Mouse (Mus musculus): Measurements from ENCODE around the gene Gm20547.
"Not testable (repeated sequence)": the region's sequence is repeated elsewhere in the genome, so short reads cannot be mapped to it uniquely, and the experiment has no call there.

Gm20547 gene

DNA sequence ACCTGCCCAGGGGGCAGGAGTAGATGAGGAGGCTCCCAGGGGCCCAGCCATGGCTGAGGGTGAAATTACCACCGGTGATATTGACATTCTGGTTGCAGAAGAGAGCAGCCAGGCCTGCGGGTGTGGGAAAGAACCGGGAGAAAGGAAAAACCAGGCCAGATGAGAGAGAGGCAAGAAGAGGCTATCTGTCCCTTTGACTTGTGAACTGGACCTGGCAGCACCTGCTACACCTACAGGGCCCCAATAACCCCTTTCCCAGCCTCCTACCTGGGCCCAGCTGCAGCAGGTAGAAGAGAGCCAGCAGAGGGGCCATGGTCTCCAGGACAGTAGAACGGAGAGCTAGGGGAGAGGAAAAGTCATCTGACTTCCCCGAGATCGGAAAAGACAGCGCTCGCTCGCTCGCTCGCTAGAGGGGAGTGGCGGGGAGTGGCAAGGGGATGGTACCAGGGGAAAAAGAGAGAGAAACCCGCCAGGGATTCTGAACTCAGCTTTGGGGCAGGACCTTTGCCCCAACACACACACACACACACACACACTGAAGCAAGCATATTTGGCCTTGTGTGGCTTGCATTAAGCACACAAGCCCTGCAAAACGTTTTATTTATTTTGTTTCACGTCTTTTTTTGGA is at the start of gene Gm20547:
Gm20547 (minus strand) TSS at position 360 of the 628 bp plus-strand sequence.
- DNase-seq (ENCODE audit: extremely low read depth, low read depth): no peak

DNA sequence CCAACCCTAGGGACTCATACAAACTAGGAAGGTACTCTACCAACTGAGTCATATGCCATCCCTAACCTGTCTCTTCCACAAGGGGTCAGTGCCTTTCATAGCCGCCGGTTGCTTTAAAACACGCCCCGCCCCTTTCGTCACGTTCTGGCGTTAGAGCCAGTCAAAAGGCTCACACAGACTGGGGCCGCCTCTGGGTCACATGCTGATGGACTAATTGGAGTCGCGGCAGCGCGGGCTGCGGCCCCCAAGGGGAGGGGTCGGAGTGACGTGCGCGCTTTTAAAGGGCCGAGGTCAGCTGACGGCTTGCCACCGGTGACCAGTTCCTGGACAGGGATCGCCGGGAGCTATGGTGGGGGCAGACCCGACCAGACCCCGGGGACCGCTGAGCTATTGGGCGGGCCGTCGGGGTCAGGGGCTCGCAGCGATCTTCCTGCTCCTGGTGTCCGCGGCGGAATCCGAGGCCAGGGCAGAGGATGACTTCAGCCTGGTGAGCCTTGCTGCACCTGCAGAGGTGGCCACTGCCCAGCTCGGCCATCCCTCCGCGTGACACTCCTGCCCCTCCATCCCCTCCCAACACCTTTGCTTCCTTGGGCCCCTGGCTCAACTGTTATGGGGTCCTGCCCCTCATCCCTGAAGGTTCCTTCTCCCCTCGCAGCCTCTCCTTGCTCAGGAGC is 49.4 kb upstream of the Gm20547 start, which contains the start of gene Neu1:
Neu1 (plus strand) TSS at position 193 of the 674 bp plus-strand sequence.
- peak; percentile 95 for DNase-seq (ENCODE audit: extremely low read depth, low read depth)

DNA sequence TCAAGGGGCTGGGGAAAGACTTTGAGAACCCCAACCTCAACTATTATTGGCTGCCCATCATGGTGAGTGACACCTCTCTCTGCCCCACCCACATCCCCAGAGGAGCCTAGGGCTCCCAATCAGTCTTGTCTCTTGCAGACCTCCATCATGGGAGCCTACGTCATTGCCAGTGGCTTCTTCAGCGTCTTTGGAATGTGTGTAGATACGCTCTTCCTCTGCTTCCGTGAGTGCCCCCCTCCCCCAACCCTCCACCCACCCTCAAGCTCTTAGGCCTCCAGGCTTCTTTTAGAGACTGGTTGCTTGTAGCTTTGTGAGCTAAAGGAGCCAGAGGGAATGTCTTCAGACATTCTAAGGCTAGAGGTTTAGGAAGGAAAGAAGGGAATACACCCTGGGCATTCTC is 47.0 kb upstream of the Gm20547 start:
- no peak for DNase-seq (ENCODE audit: extremely low read depth, low read depth)

DNA sequence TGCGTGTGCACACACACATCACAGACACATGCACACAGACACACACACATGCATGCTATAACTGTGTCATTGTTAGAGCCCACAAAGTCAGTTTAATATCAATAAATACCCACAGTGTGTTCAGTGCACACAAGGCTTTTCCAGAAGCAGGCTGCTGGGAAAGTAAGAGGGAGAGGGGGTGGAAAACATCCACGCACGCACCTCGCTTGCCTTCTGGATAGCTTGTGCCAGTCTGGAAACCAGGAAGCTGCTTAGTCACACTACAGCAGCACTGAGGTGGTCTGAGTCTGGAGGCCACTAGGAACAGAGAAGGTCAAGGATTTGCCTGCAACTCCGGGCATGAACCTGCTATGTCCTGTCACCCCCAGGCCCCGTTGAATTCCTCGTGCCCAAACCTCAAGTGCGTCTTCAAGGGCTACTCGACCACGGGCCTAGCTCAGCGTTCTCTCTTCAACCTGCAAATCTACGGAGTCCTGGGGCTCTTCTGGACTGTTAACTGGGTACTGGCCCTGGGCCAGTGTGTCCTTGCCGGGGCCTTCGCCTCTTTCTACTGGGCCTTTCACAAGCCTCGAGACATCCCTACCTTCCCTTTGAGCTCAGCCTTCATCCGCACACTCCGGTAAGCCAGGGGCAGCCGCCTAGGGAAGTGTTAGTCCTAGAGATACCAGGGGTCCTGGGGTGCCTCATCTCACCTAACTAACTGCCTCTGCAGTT is 45.6 kb upstream of the Gm20547 start:
- DNase-seq (ENCODE audit: extremely low read depth, low read depth): no peak

DNA sequence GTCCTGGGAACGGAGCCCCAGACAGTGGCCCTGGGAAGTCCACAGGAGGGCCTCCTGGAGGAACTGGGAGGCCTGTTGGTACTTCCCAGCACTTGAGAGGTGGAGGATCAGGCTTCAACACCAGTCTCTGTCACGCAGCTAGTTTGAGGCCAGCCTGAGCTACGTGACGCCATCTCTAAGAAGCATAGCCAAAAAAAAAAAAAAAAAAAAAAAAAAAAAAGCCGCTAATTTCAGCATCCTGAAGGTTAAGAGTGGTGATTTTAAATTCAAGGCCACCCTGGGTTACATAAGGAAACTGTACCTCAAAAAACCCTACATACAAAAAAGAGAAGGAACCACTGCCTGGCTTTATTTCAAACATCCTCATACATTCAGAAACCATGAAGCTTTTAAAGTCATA is 42.4 kb upstream of the Gm20547 start:
- no peak for DNase-seq (ENCODE audit: extremely low read depth, low read depth)

DNA sequence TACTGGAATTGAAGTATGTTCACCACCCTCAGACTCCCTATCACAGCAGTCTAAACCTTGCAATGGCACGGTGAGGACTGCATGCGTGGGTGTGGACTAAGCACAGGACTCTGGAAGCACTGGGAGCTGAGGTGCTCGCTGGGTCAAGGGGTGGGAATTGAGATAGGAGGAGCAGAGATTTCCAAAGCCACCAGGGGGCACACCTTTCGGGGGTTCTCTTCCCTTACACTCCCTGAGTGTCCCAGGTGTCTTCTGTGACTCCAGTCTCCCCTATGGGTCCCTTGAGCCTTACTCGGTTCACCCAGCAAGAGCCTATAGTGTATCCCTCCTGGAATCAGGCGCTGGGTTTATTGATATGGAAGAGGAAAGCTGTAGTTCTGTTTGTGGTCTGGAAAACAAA is 41.1 kb upstream of the Gm20547 start:
- DNase-seq (ENCODE audit: extremely low read depth, low read depth): no peak

DNA sequence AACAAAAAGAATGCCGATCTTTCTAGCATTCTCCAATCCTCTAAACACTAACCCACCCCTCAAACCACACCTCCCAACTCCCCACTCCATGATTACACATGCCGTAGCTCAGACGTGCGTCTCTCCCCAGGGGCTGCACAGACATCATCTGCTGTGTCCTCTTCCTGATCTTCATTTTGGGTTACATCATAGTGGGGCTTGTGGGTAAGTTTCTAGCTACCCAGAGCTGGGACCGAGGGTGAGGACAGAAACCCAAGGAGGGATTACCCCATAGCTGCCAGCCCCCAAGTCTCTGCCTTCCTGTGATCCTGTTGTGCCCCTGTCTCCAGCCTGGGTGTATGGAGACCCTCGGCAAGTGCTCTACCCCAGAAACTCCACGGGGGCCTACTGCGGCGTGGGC is 35.3 kb upstream of the Gm20547 start:
- DNase-seq (ENCODE audit: extremely low read depth, low read depth): no peak

DNA sequence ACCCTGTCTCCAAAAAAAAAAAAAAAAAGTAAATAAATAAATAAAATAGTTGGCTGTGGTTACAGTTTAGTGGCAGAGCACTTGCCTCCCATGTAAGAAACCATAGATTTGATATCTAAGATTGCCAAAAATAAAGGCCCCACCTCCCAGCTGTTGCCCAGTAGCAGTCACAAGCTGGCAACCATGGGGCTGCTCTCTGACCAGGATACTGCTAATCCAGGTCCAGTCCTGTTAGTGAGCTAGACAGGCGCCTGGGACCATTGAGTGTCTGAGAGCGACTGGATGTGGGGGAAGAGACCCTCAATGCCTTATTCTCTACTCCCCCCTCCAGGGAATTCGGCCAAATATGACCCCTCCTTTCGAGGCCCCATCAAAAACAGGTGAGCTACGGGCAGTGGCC is 34.5 kb upstream of the Gm20547 start:
- no peak for DNase-seq (ENCODE audit: extremely low read depth, low read depth)

DNA sequence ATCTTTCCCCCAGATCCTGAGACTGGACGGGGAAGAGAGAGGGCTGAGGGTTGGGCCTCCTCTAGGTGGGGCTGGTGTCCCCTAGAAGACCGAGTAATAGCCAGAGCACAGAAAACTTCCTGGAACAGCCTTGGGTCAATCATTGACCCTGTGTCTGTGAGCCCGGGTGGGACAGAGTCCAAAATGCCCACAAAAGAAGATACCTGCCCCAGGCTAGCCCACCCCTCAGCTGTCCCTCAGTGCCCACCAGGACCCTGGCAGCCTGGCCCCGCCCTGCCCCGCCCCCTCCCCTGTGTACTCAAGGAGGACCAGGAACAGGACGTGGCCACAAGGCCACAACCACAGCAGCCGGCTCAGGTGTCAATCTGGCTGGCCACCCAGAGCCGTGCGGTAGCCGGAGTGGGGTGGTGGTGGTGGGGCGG is 33.6 kb upstream of the Gm20547 start:
- DNase-seq (ENCODE audit: extremely low read depth, low read depth): no peak

DNA sequence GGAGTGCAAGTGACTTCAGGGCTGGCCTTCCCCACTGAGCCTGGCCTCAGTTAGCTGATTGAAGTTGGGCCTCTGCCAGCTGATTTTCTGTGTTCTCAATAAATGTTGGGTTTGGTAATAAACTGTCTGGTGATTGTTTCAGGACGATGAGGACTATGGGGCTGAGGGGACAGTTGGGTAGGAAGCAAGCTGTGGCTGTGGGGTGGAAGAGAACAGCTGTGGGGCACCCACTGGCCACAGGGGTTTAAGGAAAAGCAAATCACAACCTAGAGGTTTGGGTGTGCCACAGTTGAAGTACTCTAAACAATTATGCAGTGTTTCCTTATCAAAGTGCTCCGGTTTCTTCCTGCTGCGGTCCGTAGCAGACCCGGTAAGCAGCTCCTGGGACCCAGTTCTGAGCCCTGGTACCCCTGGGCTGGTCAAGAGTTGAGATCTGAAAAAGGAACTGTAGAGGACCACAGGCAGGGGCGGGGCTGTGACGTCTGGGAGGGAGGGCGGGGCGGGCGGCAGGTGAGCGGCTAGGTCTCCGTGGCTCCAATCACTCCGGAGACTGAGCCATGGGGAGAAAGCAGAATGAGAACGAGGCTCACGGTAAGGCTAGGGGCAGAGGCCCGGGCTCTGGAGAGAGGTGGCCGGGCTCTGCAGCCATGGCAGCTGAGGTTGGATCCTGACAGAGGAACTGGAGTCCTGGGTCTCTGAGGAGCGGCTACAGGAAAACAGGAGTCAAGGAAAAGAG is 32.3 kb upstream of the Gm20547 start, which contains the start of gene Slc44a4:
Slc44a4 (plus strand) TSS at position 537 of the 736 bp plus-strand sequence.
- DNase-seq (ENCODE audit: extremely low read depth, low read depth): no peak

DNA sequence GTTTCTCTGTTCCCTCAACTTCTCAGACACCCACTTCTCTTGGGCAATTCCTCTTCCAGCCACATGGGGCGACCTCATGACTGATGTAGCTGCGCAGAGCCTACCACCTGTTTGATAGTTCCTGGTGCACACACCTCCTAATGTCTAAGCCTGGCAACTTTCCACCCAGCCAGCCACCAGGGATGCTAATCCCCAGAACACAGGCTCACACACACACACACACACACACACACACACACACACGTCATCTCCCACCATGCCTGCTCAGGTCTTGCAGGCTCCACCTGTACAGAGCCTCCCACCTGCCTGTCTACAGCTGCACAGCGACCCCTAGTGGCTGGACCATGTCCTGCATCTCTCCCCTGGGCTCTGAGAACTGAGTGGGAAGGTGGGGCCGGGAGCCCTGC is 30.1 kb upstream of the Gm20547 start:
- DNase-seq (ENCODE audit: extremely low read depth, low read depth): no peak

DNA sequence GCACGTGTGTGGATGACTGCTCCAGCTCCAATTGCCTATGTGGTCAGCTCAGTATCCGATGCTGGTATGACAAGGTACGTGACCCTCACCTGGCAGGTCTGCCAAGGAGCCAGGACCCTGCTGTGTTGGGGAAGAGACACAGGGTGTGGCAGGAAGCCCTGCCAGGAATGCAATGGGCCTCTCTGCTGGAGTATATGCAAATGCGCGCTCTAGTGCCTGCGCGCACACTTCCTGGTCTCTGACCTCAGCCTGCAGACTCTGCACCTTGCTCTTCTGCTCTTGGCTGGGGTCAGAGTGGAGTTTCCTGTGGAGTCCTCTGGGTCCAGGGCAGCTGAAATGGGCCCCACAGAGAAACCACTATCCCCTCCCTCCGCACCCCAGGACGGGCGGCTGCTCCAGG is 29.1 kb upstream of the Gm20547 start:
- no peak for DNase-seq (ENCODE audit: extremely low read depth, low read depth)

DNA sequence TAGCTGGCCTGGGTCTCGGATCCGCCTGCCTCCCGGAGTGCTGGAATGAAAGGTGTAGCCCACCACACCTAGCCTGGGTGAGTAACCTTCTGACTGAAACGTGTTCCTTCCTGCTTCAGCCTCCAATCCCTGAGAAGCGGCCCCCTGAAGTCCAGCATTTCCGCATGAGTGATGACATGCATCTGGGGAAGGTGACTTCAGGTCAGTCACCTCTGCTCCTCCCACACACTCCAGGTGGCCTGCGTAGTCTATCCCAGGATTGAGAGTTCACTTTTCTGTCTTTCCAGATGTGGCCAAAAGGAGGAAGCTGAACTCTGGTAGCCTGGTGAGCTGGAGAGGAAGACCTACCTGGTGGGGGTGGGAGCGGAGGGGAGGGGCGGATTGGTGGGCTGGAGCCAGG is 21.1 kb upstream of the Gm20547 start:
- DNase-seq (ENCODE audit: extremely low read depth, low read depth): no peak

DNA sequence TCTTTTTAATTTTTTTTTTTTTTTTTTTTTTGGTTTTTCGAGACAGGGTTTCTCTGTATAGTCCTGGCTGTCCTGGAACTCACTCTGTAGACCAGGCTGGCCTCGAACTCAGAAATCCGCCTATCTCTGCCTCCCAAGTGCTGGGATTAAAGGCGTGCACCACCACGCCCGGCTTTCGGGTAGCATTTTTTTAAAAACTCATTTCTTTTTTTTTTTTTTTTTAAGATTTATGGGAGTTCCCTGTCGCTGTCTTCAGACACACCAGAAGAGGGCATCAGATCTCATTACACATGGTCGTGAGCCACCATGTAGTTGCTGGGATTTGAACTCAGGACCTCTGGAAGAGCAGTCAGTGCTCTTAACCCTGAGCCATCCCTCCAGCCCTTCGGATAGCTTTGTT is 20.1 kb upstream of the Gm20547 start:
- DNase-seq (ENCODE audit: extremely low read depth, low read depth): not testable (repeated sequence)

DNA sequence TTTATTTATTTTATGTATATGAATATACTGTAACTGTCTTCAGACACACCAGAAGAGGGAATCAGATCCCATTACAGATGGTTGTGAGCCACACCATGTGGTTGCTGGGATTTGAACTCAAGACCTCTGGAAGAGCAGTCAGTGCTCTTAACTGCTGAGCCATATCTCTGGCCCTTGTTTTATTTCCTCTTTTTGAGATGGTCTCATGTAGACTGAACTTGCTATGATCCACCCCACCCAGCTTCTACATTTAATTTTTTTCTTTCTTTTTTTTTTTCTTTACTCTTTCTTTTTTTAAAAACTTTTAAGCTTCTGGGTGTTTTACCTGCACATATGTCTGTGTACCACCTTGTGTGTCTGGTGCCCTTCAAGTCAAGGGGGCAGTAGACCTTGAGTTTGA is 19.0 kb upstream of the Gm20547 start:
- DNase-seq (ENCODE audit: extremely low read depth, low read depth): not testable (repeated sequence)

DNA sequence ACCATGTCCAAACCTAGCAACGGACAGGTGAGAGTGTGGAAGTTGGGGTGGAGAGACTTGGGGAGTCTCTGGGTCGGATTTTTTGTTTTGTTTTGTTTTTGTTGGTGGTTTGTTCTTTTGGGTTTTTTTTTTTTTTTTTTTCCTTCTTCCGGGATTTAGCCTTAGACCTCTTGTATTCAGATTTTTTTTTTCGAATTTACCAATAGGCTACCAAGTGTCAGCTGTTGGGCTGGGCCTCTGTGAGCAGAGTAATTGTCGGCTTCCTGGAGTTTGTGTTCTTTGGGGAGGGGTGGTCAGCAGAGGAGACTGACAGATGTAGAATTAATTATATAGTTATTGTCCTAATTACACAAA is 18.0 kb upstream of the Gm20547 start:
- no peak for DNase-seq (ENCODE audit: extremely low read depth, low read depth)

DNA sequence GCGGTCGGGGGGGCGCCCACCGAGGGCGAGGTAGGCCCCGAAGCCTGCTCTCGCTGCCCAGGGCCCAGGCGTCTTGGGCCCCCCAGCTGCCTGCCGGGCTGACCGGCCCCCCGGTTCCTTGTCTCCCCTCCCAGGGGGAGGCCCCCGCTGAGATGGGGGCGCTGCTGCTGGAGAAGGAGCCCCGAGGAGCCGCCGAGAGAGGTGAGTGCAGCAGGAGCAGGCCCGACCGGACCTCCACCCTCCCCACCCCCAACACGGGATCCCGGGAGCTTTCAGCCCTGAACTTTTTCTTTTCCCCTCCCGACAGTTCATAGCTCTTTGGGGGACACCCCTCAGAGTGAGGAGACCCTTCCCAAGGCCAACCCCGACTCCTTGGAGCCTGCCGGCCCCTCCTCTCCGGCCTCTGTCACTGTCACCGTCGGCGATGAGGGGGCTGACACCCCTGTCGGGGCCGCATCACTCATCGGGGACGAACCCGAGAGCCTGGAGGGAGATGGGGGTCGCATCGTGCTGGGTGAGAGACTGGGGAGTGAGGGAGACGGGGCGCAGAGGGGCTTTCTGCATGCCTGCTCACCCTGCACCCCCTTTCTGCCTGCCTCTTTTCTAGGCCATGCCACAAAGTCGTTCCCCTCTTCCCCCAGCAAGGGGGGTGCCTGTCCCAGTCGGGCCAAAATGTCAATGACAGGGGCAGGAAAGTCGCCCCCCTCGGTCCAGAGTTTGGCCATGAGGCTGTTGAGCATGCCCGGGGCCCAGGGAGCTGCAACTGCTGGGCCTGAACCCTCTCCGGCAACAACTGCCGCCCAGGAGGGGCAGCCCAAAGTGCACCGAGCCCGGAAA is 17.4 kb upstream of the Gm20547 start:
- DNase-seq (ENCODE audit: extremely low read depth, low read depth): no peak

DNA sequence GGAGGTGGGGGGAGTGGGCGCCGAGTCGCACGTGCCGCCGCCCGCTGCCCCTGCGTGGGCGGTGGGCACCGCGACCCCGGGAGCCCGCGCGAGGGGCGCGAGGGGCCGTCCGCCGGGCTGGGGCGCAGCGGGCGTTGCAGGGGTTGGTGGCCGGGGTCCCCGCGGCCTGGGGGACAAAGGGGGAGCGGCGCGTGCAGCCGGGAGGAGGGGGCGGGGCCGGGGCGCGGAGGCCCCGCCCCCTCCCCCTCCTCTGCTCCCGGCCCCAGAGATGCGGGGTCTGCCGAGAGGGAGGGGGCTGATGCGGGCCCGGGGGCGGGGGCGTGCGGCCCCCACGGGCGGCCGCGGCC is 16.8 kb upstream of the Gm20547 start:
- no peak for DNase-seq (ENCODE audit: extremely low read depth, low read depth)

DNA sequence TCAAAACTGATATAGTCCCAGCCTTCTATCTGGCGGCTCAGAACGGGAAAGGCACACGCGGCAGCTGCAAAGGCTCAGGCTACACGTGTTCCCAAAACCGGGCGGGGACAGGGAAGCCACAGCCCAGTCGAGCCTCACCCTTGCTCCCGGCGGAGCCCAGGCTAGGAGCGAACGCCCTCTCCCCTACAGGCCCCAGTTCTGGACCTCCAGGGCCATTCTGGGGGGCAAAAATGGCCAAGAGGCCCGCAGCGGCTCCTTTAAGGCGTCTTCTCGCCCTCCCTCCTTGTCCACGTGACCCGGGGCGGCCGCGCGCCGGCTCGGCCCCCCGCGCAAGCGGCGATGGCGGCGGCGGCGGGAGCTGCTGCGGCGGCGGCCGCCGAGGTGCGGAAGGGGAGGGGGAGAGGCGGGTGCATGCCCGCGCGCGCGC is 16.3 kb upstream of the Gm20547 start, which contains the start of the genes C2 and Ehmt2:
C2 (minus strand) TSS at position 106 of the 427 bp plus-strand sequence.
Ehmt2 (plus strand) TSS at position 310 of the 427 bp plus-strand sequence.
- DNase-seq (ENCODE audit: extremely low read depth, low read depth): peak; percentile 56

DNA sequence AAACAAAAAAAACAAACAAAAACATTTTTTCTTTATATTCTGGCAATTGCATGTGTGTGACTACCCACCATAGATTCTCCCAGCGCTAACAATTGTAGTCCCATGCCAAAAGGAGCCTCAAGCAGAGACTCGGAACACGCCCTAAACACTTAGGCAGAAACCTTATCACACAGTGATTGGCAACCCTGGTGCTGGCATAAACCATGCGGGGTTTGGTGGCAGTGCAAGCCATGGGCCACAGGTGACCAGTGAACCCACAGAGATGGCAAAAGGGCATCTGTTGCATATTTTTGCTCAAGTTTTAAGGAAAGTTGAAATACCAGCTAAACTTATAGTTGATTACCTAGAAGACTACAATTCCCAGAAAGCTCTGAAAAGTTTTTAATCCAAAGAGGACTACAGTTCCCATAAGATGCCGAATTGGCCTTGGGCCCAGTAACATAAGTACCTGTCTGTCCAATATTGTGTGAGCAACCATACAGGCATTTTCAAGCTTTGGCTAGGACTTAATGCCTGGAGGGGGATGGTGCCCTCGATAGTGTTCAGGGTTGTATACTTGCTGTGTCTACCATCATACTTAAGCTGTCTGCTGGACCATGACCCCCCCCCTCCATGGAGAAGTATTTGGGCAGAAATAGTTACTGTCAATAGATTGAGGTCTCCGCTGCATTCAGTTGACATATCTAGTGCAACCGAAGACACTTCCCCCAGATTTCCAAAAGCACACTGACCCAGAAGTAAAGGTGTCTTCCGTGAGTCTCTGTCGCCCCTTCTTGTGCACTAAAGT is 15.7 kb upstream of the Gm20547 start:
- DNase-seq (ENCODE audit: extremely low read depth, low read depth): no peak
